Mouse (Mus musculus) left cerebral cortex, postnatal 14 days (tissue): ENCODE results near the gene Lysmd1. TPM values are rescaled to one million over a fixed set of nuclear protein-coding genes. Genes with fewer than 3 reads are reported as not detected.
A peak's percentile ranks its signal among the peaks of the same experiment; 100 is the strongest.

ENCODE experiments used
- DNase-seq, 2 experiments: peaks; one replicate each; pipeline ENCODE4 v3.0.0; 2021 to 2022; ENCODE audit warnings: low spot score in 2 of 2, mixed read lengths in 1 of 2
- intact Hi-C: fragments of 180-260 bp; cut with DNase I; formaldehyde crosslinking; loops from one replicate; pipeline ENCODE4 v1.15.1; 2025
- microRNA-seq, 2 experiments: library from miRNA; unstranded; fragments of <30 nt; microRNA quantifications; one replicate each; pipeline ENCODE4 v1.2.0; 2022
- total RNA-seq, 2 experiments: library from RNA; stranded (reverse); gene quantifications; 2 replicates each; pipeline ENCODE4 v1.2.3; 2021

Gene Lysmd1
- total RNA-seq, 2 experiments from 2014 or later: 19.2 to 20.7 TPM

DNA sequence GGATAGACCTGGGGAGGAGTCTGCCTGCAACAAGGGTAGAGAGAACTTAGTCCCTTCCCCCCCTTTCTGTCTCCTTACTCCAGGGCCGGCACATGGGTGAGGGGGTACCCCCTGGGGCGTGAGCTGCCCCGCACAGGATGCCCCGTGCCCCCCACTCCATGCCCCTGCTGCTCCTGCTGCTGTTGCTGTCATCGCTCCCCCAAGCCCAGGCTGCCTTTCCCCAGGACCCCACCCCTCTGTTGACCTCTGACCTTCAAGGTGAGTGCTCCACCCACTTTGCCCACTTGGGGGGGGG is 30.3 kb downstream of the Lysmd1 start:
- intact Hi-C loops: loop anchor here (5.0 kb wide), 1 partner anchor 53 kb away; the partner anchor contains the start of gene Gabpb2
- no peak for DNase-seq

DNA sequence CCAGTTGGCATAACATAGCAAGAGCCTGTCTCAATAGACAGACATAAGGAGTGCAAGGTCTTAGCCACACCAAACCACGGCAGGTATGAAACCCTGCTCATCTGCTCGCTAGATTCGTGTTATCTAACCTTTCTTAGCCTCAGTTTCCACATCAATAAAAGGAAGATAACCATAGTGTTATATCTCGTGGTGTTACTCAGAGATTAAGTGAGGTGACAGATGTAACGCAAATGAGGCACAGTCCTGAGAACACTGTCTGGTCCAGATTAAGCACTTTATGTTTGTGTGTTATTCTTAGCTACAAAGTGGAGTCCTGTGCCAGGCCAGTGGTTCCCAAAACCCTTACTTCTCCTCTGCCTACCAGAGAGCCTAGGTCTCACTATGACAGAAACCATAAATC is 31.0 kb downstream of the Lysmd1 start:
- intact Hi-C loops: loop anchor here (5.0 kb wide), 1 partner anchor 52 kb away; the partner anchor contains the start of gene Gabpb2
- DNase-seq: no peak

DNA sequence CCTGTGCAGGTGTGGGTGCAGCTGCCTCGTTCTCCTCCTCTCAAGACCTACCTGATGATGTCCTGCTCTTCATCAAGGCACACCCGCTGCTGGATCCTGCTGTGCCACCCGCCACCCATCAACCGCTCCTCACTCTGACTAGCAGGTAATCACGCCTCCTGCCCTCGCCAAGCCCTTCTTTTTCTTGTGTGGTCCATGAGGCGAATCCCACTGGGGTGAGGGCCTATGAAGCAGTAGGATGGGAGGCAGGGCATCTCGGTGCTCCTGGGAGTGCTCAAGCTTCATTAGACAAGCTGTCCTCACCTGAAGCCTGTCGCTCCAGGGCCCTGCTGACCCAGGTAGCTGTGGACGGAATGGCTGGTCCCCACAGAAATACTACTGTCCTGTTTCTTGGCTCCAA is 36.1 kb downstream of the Lysmd1 start:
- intact Hi-C loops: no loop called here
- no peak for DNase-seq

DNA sequence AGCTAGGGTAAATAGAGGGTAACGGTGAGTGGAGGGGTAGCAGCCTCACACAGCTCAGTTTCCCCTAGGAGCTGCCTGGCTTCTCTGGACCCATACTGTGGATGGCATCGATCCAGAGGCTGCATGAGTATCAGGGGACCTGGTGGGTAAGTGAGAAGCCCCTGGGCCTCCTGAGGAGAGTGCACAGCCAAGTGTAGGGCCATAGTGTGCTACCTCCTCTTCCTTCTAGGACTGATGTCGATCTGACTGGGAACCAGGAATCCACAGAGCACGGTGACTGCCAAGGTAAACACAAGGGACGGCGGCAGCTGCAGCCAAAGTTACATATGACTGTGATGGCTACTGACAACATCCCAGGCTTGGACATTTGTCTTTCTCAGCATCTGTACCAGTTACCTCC is 37.2 kb downstream of the Lysmd1 start:
- intact Hi-C loops: no loop called here

DNA sequence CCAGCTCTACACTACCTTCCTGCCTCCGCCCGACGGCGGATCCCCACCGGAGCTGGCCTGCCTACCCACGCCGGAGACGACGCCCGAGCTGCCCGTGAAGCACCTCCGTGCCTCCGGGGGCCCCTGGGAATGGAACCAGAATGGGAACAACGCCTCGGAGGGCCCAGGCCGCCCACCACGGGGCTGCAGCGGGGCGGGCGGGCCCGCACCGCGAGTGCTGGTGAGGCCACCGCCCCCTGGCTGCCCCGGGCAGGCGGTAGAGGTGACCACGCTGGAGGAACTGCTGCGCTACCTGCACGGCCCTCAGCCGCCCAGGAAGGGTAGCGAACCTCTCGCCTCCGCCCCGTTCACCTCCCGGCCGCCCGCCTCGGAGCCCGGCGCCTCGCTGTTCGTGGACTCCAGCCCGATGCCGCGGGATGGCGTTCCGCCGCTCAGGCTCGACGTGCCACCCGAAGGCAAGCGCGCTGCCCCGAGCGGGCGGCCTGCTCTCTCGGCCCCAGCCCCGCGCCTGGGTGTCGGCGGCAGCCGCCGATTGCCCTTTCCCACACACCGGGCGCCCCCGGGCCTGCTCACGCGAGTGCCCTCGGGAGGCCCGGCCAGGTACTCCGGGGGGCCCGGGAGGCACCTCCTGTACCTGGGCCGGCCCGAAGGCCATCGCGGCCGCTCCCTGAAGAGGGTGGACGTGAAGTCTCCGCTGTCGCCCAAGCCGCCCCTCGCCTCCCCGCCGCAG is 38.8 kb downstream of the Lysmd1 start:
- no peak for DNase-seq
- intact Hi-C loops: no loop called here

More for the DNA sequence above, 37.2 kb downstream of the Lysmd1 start:
- no peak for DNase-seq

DNA sequence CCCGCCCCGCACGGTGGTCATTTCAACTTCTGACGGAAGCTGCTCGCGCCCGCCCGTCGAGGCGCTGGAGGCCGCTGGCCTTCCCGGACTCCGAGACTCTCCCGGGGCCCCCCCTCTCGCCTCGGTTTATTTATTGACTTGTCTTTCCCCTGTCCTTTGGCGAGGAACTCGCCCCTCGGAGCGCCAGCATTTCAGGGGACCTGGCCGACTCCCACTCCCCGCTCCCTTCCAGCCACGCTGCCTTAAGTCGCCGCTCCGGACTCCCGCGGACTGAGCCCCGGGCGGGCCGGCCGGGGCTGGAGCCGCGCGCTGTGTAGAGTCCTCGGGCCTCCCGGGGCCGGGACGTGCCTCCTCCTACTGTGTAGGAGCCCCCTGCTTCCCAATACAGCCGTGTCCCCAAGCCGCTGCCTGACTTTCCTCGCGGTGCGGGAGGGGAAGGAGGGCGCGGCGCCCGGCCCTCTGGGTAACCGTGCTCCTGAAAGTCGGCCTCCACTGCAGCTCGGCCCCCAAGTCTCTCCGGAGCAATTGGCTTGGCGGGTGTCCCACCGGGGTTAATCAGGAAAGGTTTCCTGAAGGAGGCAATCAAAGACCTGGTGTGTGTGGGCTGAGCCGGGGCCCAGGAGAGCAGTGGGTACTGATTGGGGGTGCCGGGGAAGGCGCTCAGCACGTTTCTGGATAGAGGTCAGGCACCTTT is 39.5 kb downstream of the Lysmd1 start:
- intact Hi-C loops: no loop called here
- no peak for DNase-seq

DNA sequence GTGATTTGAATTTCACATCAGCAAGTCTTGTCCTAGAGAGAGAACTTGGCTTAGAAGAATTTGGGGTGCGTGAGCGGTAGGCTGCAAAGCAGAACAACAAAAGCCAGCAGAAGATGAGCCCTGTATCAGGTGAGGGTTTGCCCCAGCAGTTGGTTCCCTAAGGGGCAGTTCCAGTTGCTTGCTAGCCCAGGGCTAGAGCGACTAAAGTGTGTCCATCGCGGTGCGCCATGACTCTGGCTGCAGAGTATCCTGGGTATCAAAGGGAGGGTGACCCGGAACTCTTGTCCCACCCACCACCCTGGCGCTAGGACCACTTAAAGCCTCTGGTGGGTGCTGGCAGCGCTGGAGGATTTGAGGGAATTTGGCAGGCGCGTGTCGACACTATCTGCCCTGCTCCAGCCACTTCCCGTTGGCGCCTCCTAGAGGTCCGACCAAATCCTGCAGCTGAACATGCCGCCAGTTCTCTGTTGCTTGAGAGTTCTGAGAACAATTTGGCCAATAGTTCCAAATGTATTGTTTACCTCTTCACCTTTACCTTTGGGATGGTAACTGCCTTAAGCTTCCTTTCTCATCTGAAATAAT is 40.2 kb downstream of the Lysmd1 start:
- peak; percentile 76 to 79 for DNase-seq
- intact Hi-C loops: no loop called here

DNA sequence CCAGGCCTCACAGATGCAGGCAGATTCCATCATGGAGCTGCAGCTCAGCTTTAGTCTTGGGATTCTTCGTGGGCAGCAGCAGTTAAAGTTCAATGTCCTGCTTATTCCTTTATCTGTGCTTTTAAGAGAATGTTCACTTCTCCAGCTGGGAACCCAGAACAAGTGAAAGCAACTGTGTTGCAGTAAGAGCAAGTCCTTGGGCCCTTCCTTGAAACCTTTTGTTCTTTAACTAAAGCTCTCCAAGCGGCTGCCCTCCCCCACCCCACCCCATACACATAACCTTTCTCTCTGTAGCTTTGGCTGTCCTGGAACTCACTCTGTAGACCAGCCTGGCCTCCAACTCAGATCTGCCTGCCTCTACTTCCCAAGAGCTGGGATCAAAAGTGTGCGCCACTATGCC is 42.6 kb downstream of the Lysmd1 start:
- intact Hi-C loops: no loop called here
- DNase-seq: no peak

DNA sequence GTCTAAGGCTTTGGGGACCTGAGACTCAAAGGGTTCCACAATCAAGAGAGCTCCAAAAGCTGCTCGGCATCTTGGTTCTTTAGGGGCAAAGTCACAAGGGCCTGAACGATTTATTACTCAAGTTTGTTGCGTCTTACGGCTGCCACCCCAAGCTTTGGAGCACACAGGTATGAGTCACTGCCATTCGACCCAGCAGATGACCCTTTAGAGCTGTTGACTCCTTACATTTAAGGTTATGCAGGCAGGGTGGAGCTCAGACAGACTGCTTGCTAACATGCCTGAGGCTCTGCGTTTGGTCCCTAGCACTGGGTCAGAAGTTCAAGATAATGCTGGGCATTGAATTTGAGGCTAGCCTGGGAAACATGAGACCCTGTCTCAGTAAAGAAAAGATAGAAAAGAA is 43.7 kb downstream of the Lysmd1 start:
- intact Hi-C loops: no loop called here

DNA sequence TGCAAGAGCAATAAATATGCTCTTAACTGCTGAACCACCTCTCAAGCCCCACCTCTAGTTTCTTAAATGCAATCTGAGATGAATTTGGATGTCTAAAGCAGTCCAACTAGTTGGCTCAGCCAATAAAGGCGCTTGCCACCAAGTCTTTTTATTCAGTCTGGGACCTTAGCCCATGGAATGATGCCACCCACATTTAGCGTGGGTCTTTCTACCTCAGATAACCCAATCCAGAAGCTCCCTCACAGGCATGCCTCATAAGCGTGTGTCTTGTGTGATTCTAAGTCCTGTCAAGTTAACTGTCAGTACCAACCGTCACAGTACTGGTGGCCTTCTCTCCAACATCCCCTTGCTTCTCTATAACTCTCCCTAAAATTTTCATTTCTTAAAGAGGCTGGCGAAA is 45.1 kb downstream of the Lysmd1 start:
- intact Hi-C loops: no loop called here
- peak in 1 of 2 experiments; percentile 53 for DNase-seq

More for the DNA sequence above, 43.7 kb downstream of the Lysmd1 start:
- no peak for DNase-seq

DNA sequence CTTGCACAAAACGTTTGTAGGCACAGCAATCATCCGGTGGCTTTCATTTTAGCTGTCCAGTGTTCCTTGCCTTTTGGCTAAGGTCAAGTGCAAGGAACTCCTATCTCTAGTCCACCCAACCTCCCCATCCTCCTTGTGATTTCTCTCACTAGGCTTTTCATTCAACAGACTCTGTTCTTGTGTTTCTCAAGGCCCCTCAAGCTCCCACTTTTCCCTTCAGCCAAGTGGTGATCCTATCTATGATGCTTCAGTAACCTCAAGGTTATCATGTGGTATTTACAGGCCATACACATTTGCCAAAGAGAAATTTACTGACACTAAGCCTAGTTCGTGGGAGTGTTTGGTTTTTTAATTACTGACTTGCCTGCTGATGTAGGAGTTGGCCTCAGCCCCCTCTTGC is 46.0 kb downstream of the Lysmd1 start:
- intact Hi-C loops: no loop called here
- DNase-seq: no peak

DNA sequence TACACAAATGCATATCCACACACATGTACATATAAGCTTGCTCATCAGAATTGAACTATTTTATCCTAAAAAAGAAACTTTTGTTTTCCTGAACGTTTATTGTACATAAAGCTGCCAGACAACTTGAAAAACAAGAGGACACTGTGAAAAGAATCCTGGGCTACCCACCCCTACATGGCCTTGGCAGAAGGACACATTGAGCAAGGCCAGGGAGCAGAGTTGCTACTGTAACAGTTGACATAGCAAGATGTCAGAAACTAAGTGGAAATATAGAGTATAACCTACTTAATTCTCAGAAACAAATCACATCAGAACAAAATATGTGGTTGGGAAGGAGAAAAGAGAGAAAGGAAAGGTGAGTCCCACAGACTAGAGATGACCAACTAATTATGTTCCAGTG is 48.0 kb downstream of the Lysmd1 start:
- DNase-seq: no peak
- intact Hi-C loops: no loop called here

DNA sequence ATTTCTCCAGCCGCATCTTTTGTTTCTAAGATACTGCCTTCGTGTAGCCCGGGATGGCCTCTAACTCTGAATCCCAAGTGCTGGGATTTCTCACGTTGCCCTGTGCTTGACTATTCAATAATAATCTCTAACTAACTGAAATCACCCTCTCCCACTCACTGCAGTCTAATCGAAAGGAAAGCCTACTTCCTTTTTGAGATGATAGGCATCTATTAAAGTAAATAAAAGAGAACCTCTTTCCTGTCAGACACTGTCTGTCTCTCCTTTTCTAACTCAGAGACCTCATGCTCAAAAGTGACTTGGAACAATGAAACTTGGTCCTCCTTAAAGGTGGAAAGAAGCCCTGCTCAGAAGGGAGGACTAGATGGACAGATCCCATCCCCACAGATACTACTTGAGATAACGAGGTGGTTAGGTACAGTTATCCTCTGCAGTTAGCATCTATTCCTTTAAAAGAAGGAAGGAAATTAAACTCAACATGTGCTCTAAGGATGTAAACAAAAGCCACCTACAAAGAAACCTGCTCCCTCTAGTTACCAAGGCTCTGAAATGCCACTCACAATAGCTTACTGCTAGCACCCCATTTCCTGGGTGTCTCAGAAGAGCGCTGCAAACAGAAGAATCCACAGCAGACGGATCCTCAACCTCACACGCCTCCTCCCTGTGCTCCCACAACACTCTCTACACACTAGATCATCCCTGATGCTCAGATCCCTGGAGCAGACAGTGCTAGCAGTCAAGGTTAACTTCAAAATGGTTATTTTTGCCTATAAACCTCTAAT is 51.1 kb downstream of the Lysmd1 start:
- intact Hi-C loops: no loop called here
- DNase-seq: no peak

DNA sequence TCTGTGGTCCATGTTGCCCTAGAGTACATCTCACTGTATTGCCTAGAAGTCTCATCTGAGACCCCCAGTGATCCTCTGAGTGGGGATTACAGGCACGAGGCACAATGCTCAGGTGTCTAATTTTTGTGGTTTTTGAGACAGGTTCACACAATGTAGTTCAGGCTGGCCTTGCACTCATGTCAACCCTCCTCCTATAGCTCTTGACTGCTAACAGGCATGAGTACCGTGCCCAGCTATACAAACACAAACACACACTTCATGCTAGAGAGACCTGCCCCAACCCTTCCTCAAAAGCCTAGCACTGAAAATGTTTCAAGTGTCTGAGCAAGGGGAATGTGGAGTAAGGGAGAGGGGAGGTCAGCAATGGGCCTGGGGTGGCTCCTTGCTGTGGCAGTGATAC is 52.2 kb downstream of the Lysmd1 start:
- intact Hi-C loops: no loop called here
- no peak for DNase-seq

DNA sequence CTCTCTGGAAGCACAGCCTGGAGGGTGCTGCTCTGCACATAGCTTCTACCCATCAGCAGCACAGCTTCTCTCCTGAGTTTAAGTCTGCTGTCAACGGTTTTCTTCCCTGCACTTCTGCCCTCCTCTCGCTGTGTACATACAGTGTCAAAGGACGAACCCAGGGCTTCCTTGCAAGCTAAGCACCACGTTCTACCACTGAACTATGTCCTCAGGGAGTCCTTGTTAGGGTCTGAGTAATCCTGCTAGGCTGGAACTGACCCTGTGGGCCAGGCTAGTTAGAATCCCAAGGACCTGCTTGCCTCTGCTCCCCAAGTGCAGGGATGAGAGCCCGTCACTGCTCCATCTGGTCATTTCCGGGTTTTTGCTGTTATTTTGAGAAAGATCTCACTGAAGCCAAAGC is 53.0 kb downstream of the Lysmd1 start:
- intact Hi-C loops: no loop called here
- no peak for DNase-seq

Small RNA genes lying within 50 kb of the gene (microRNA-seq; reads per million reads assigned to microRNA genes)
- gene Mir8099-1: 0 reads per million in 2 experiments

Other genes with a start within 250 kb of the Lysmd1 start
- 100 to 1,000 TPM; 249 to 266 TPM for gene Psmb4, start 247.1 kb upstream of the Lysmd1 start, total RNA-seq
- gene Selenbp1, start 201.0 kb upstream of the Lysmd1 start, total RNA-seq: 1 to 10 TPM; 6.1 to 7.5 TPM
- 10 to 100 TPM; 18.5 to 23.1 TPM for gene Rfx5, start 180.0 kb upstream of the Lysmd1 start, total RNA-seq
- 10 to 100 TPM; 49.8 to 52.0 TPM for gene Pi4kb, start 159.4 kb upstream of the Lysmd1 start, total RNA-seq
- 10 to 100 TPM; 21.8 to 22.2 TPM for gene Zfp687, start 118.6 kb upstream of the Lysmd1 start, total RNA-seq
- gene Psmd4, start 91.5 kb upstream of the Lysmd1 start, total RNA-seq: 100 to 1,000 TPM; 149 to 157 TPM
- gene Pip5k1a, start 27.2 kb upstream of the Lysmd1 start, total RNA-seq: 10 to 100 TPM; 37.6 to 45.1 TPM
- gene Vps72, start 23.1 kb upstream of the Lysmd1 start, total RNA-seq: 10 to 100 TPM; 36.1 to 37.3 TPM
- gene Tmod4, start 9.6 kb upstream of the Lysmd1 start, total RNA-seq: under 1 TPM; 0.29 to 0.32 TPM
- gene Scnm1, start 77 bp upstream of the Lysmd1 start, total RNA-seq: 10 to 100 TPM; 38.8 to 42.8 TPM
- gene Tnfaip8l2, start 8.3 kb downstream of the Lysmd1 start, total RNA-seq: 1 to 10 TPM; 1.8 to 3.1 TPM
- gene Sema6c, start 26.4 kb downstream of the Lysmd1 start, total RNA-seq: 10 to 100 TPM; 40.3 to 40.5 TPM
- gene Gabpb2, start 83.8 kb downstream of the Lysmd1 start, total RNA-seq: 1 to 10 TPM; 7.5 to 7.8 TPM
- gene Cdc42se1, start 94.6 kb downstream of the Lysmd1 start, total RNA-seq: 10 to 100 TPM; 67.3 to 71.2 TPM
- gene Mllt11, start 98.1 kb downstream of the Lysmd1 start, total RNA-seq: 100 to 1,000 TPM; 468 to 474 TPM
- gene Gm128, start 107.5 kb downstream of the Lysmd1 start, total RNA-seq: not detected
- under 1 TPM in 1 of 2 experiments, not detected in 1; 0.33 TPM for gene Bnipl, start 117.1 kb downstream of the Lysmd1 start, total RNA-seq
- 10 to 100 TPM; 23.5 to 25.5 TPM for gene Mindy1, start 147.3 kb downstream of the Lysmd1 start, total RNA-seq
- gene Prune1, start 148.0 kb downstream of the Lysmd1 start, total RNA-seq: 10 to 100 TPM; 31.7 to 32.3 TPM
- gene Anxa9, start 173.1 kb downstream of the Lysmd1 start, total RNA-seq: under 1 TPM; 0.64 to 0.89 TPM
- 10 to 100 TPM; 39.1 to 46.8 TPM for gene Cers2, start 180.7 kb downstream of the Lysmd1 start, total RNA-seq
- 10 to 100 TPM; 38.1 to 41.5 TPM for gene Setdb1, start 223.1 kb downstream of the Lysmd1 start, total RNA-seq